Mouse (Mus musculus) MEL (cell line): ENCODE measurements at regions not wholly inside any gene's neighbourhood (a gene's known extent, or its start where the extent isn't known, plus 50 kb on each side); places are given as distances from the start of the nearest gene placed in this dataset.

Experiments used
- DNase-seq: peaks from one replicate; pipeline ENCODE4 v3.0.0; 2011; ENCODE audit warnings: low read depth, low spot score
- H3K27ac ChIP-seq: 2 replicates; pipeline ENCODE4 v1.5.1; 2012; ENCODE audit warnings: low read depth, mild to moderate bottlenecking, control low read depth, low read length, moderate library complexity; ENCODE audit not compliant: control insufficient read depth
- H3K27me3 ChIP-seq, 2 experiments: fragments of 150-350 bp in 1 of 2; sonication (generic) in 1 of 2; 2 replicates each; pipeline ENCODE4 v1.6.1; 2012; ENCODE audit warnings: low read length in 2 of 2, mild to moderate bottlenecking in 2 of 2, improper control_type of control experiment in 1 of 2, moderate library complexity in 1 of 2; ENCODE audit not compliant: insufficient read depth in 2 of 2, control insufficient read depth in 1 of 2
- H3K36me3 ChIP-seq, 2 experiments: 2 replicates each; pipeline ENCODE4 v1.6.1; 2012 to 2014; ENCODE audit warnings: low read length in 2 of 2, improper control_type of control experiment in 1 of 2, inconsistent platforms in 1 of 2, mild to moderate bottlenecking in 1 of 2; ENCODE audit not compliant: insufficient read depth in 2 of 2, control insufficient read depth in 1 of 2
- H3K4me1 ChIP-seq, 2 experiments: fragments of 150-350 bp in 1 of 2; sonication (generic) in 1 of 2; 2 replicates each; pipeline ENCODE4 v1.6.1; 2012; ENCODE audit warnings: low read length in 2 of 2, improper control_type of control experiment in 1 of 2, mild to moderate bottlenecking in 1 of 2; ENCODE audit not compliant: insufficient read depth in 2 of 2, control insufficient read depth in 1 of 2
- H3K4me3 ChIP-seq, 2 experiments: fragments of 150-350 bp in 1 of 2; sonication (generic) in 1 of 2; 2 replicates each; pipeline ENCODE4 v1.5.1; 2012; ENCODE audit warnings: low read depth in 2 of 2, low read length in 2 of 2, mild to moderate bottlenecking in 2 of 2, moderate library complexity in 2 of 2, control low read depth in 1 of 2, improper control_type of control experiment in 1 of 2; ENCODE audit not compliant: control insufficient read depth in 1 of 2, insufficient read depth in 1 of 2
- H3K79me2 ChIP-seq: 2 replicates; pipeline ENCODE4 v1.6.1; 2012; ENCODE audit warnings: mild to moderate bottlenecking, low read length, moderate library complexity; ENCODE audit not compliant: control insufficient read depth, poor library complexity, insufficient read depth
- H3K9ac ChIP-seq: 2 replicates; pipeline ENCODE4 v1.6.1; 2012; ENCODE audit warnings: low read depth, mild to moderate bottlenecking, control low read depth, low read length, moderate library complexity; ENCODE audit not compliant: control insufficient read depth, poor library complexity, severe bottlenecking
- H3K9me3 ChIP-seq: fragments of 150-350 bp; sonication (generic); replicated peaks from 2 replicates; pipeline ENCODE4 v1.6.1; 2012; ENCODE audit warnings: mild to moderate bottlenecking, low read length, improper control_type of control experiment, moderate library complexity; ENCODE audit not compliant: insufficient read depth
- CTCF ChIP-seq, 3 experiments: IDR thresholded peaks in 2 of 3; conservative IDR thresholded peaks in 1 of 3; 2 replicates each; pipeline ENCODE4 v1.5.1; 2011 to 2012; ENCODE audit warnings: low read length in 3 of 3, low read depth in 2 of 3, mild to moderate bottlenecking in 2 of 3, improper control_type of control experiment in 1 of 3, inconsistent platforms in 1 of 3, mixed read lengths in 1 of 3, moderate library complexity in 1 of 3; ENCODE audit not compliant: control insufficient read depth in 1 of 3, insufficient read depth in 1 of 3, poor library complexity in 1 of 3, severe bottlenecking in 1 of 3
- ELF1 ChIP-seq: IDR thresholded peaks from 2 replicates; pipeline ENCODE4 v1.6.1; 2014; ENCODE audit warnings: low read depth, mild to moderate bottlenecking, inconsistent platforms, low read length, improper control_type of control experiment, moderate library complexity
- MAZ ChIP-seq: IDR thresholded peaks from 2 replicates; pipeline ENCODE4 v1.6.1; 2012; ENCODE audit warnings: low read depth, mild to moderate bottlenecking, inconsistent platforms, low read length, improper control_type of control experiment
- MYB ChIP-seq: IDR thresholded peaks from 2 replicates; pipeline ENCODE4 v1.6.1; 2011; ENCODE audit warnings: mild to moderate bottlenecking, low read depth, low read length, improper control_type of control experiment
- NELFE ChIP-seq: IDR thresholded peaks from 2 replicates; pipeline ENCODE4 v1.6.1; 2011; ENCODE audit warnings: low read depth, low read length, improper control_type of control experiment
- TAL1 ChIP-seq: IDR thresholded peaks from 2 replicates; pipeline ENCODE4 v1.6.1; 2012; ENCODE audit warnings: mild to moderate bottlenecking, inconsistent platforms, low read length, moderate library complexity, mixed read lengths
- TCF12 ChIP-seq: IDR thresholded peaks from 2 replicates; pipeline ENCODE4 v1.6.1; 2014; ENCODE audit warnings: low read depth, mild to moderate bottlenecking, inconsistent platforms, low read length, improper control_type of control experiment, moderate library complexity
- UBTF ChIP-seq: IDR thresholded peaks from 2 replicates; pipeline ENCODE4 v1.6.1; 2012; ENCODE audit warnings: low read depth, mild to moderate bottlenecking, inconsistent platforms, low read length, improper control_type of control experiment, moderate library complexity, borderline replicate concordance; ENCODE audit not compliant: insufficient read depth
- ZMIZ1 ChIP-seq: IDR thresholded peaks from 2 replicates; pipeline ENCODE4 v1.6.1; 2012; ENCODE audit warnings: low read depth, mild to moderate bottlenecking, inconsistent platforms, low read length, improper control_type of control experiment, moderate library complexity
- ZNF384 ChIP-seq: IDR thresholded peaks from 2 replicates; pipeline ENCODE4 v1.6.1; 2012; ENCODE audit warnings: low read depth, mild to moderate bottlenecking, inconsistent platforms, low read length, improper control_type of control experiment

DNA sequence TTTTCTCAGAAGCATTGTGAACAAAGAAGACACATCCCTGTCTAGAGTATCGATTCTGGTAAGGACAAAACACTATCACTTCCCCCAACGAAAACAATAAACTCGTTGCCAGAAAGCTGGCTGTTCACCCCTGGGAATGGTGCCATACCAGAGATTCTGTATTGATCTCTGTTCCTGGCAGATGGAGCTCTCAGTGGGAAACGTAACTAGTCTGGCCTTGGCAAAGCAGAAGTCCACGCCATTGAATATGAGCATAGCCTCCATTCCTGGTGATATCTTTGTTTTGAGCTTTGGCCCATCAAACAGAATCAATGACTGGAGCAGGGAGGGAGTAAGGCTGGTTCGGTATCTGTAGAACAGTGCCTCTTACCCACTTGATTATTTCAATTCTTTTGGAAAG is 102.0 kb downstream of the S1pr1 start:
- no peaks in the 10 kb centered on the region for H3K36me3 ChIP-seq
- TF ChIP-seq ZMIZ1 (no peak), MYB (no peak), ZNF384 (no peak), TAL1 (no peak)
- H3K27me3 ChIP-seq = peaks cover 6 to 21% of the 10 kb centered on the region in 2 experiments; a peak in 3 of 4 replicates
- H3K4me3 ChIP-seq = no peak overlapping the region
- H3K4me1 ChIP-seq = no peaks in the 10 kb centered on the region
- DNase-seq = no peak
- H3K27ac ChIP-seq = no peak overlapping the region
- H3K79me2 ChIP-seq = no peaks in the 10 kb centered on the region
- no peaks in the 10 kb centered on the region for H3K9me3 ChIP-seq
- no peak overlapping the region for H3K9ac ChIP-seq

DNA sequence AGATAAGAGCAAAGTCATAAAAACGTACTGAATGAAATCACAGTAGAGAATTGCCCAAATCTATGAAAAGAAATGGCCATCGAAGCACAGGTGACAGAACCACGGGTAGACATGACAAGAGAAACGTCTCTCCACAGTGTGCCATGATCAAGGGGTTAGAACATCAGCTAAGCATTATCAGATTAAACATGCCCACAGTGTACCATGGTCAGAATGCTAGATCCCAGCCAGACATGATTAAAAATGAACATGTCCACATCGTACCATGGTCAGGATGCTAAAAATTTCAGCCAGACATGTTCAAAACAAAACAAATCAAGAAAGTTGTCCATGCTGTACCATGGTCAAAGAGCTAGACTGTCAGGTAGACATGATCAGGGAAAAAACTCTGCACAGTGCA is 106.8 kb downstream of the S1pr1 start:
- H3K79me2 ChIP-seq = no peaks in the 10 kb centered on the region
- DNase-seq = no peak
- no peaks in the 10 kb centered on the region for H3K4me1 ChIP-seq
- peaks cover 6 to 20% of the 10 kb centered on the region in 2 experiments for H3K27me3 ChIP-seq
- no peak for TF ChIP-seq CTCF (IDR thresholded peaks at IDR 0.05 in 2 of 3, conservative IDR thresholded peaks at IDR 0.05 in 1 of 3; ENCODE audit: control insufficient read depth in 1 of 3, insufficient read depth in 1 of 3, low read depth in 2 of 3, low read length in 3 of 3, poor library complexity in 1 of 3, severe bottlenecking in 1 of 3)
- no peak for TF ChIP-seq ELF1
- no peak for TF ChIP-seq MAZ
- no peak for TF ChIP-seq NELFE
- no peak for TF ChIP-seq UBTF
- H3K36me3 ChIP-seq = no peaks in the 10 kb centered on the region
- H3K27ac ChIP-seq = no peak overlapping the region
- H3K4me3 ChIP-seq = no peak overlapping the region
- H3K9me3 ChIP-seq = no peaks in the 10 kb centered on the region
- no peak overlapping the region for H3K9ac ChIP-seq

DNA sequence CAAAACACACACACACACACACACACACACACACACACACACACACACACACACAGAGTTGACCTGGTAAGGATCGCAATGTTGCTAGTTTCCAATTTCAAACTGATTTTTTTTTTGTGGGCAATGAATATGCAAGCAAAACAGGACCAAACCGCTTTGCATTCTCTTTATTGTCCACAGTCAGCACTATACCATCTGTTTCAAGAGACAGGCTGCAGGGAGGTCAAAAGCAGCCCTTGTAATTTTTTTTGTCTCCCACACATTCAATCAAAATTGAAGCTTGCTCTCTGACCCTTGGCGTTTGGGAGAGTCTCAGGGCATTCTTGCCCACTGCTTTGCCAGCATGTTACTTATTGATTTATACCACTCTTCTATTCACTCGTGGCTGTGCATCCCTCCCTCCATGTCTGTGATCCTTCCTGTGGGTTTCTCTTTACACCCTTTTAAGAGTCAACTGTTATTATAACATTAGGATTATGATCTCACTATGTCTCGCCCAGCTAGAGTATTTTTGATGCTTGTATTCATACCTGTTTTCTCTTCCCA is 110.1 kb downstream of the S1pr1 start:
- H3K4me1 ChIP-seq = no peaks in the 10 kb centered on the region
- no peak for TF ChIP-seq TCF12
- TF ChIP-seq, all 39 proteins: peak for 0
- Histone ChIP-seq H3K27me3 (peaks cover 4 to 15% of the 10 kb centered on the region in 2 experiments), H3K4me3 (no peak overlapping the region), H3K27ac (no peak overlapping the region), H3K79me2 (no peaks in the 10 kb centered on the region), H3K9me3 (no peaks in the 10 kb centered on the region), H3K36me3 (no peaks in the 10 kb centered on the region), H3K9ac (no peak overlapping the region)
- no peak for DNase-seq
